Mouse (Mus musculus): ENCODE data around the gene Grtp1. TPM values are rescaled to one million over a fixed set of nuclear protein-coding genes. Genes with fewer than 3 reads are reported as not detected.

The Grtp1 gene
- 1.5 and 1.7 TPM in 2 replicates for polyA plus RNA-seq (2012; rRNA removed)

GRCm38 (mm10) chr8:13200301-13201012 is at the start of gene Grtp1:
Gene Grtp1 (minus strand): TSS chr8:13200620.
- Histone ChIP-seq H3K4me1 (replicated peaks; ENCODE audit: control insufficient read depth, insufficient read depth, low read length) (peaks cover 7% of the 10 kb centered on the region), H3K27ac (ENCODE audit: control insufficient read depth, insufficient read depth, low read length) (no peak within 1 kb of the TSS), H3K4me3 (ENCODE audit: control insufficient read depth, insufficient read depth, low read length) (peak within 1 kb of the TSS; percentile 57), H3K36me3 (ENCODE audit: control insufficient read depth, insufficient read depth, low read length) (no peaks in the 10 kb centered on the region), H3K27me3 (ENCODE audit: control insufficient read depth, insufficient read depth, low read length) (peaks cover 6% of the 10 kb centered on the region; the same call in 1 of the 2 replicates)
- no peak for TF ChIP-seq CTCF (IDR thresholded peaks at IDR 0.05; ENCODE audit: borderline replicate concordance, control insufficient read depth, extremely low read depth, insufficient read depth, low read length, poor library complexity)
- TF ChIP-seq POLR2A (IDR thresholded peaks at IDR 0.05; ENCODE audit: control insufficient read depth, extremely low read depth, insufficient read depth, low read length, poor library complexity) = no peak
- 2% methylated on average over 54 of the region's 58 CpGs for WGBS
- peak; percentile 32 for DNase-seq

GRCm38 (mm10) chr8:13244343-13244880 is 44.0 kb upstream of the Grtp1 start:
- H3K36me3 ChIP-seq (ENCODE audit: control insufficient read depth, insufficient read depth, low read length) = no peaks in the 10 kb centered on the region
- no peak for TF ChIP-seq POLR2A (IDR thresholded peaks at IDR 0.05; ENCODE audit: control insufficient read depth, extremely low read depth, insufficient read depth, low read length, poor library complexity)
- TF ChIP-seq CTCF (IDR thresholded peaks at IDR 0.05; ENCODE audit: borderline replicate concordance, control insufficient read depth, extremely low read depth, insufficient read depth, low read length, poor library complexity) = no peak
- no peaks in the 10 kb centered on the region for H3K27me3 ChIP-seq (ENCODE audit: control insufficient read depth, insufficient read depth, low read length)
- H3K4me1 ChIP-seq (replicated peaks; ENCODE audit: control insufficient read depth, insufficient read depth, low read length) = peaks cover 3% of the 10 kb centered on the region; the same call in 1 of the 2 replicates
- WGBS = 93% methylated on average over 11 of the region's 11 CpGs
- H3K27ac ChIP-seq (ENCODE audit: control insufficient read depth, insufficient read depth, low read length) = no peak overlapping the region
- H3K4me3 ChIP-seq (ENCODE audit: control insufficient read depth, insufficient read depth, low read length) = no peak overlapping the region
- DNase-seq = no peak

GRCm38 (mm10) chr8:13242985-13243870 is 42.8 kb upstream of the Grtp1 start:
- H3K36me3 ChIP-seq (ENCODE audit: control insufficient read depth, insufficient read depth, low read length) = no peaks in the 10 kb centered on the region
- H3K4me1 ChIP-seq (replicated peaks; ENCODE audit: control insufficient read depth, insufficient read depth, low read length) = peaks cover 3% of the 10 kb centered on the region; the same call in 1 of the 2 replicates
- no peak overlapping the region for H3K4me3 ChIP-seq (ENCODE audit: control insufficient read depth, insufficient read depth, low read length)
- TF ChIP-seq POLR2A (IDR thresholded peaks at IDR 0.05; ENCODE audit: control insufficient read depth, extremely low read depth, insufficient read depth, low read length, poor library complexity) = no peak
- TF ChIP-seq CTCF (IDR thresholded peaks at IDR 0.05; ENCODE audit: borderline replicate concordance, control insufficient read depth, extremely low read depth, insufficient read depth, low read length, poor library complexity) = no peak
- H3K27me3 ChIP-seq (ENCODE audit: control insufficient read depth, insufficient read depth, low read length) = no peaks in the 10 kb centered on the region
- WGBS = 94% methylated on average over 10 of the region's 10 CpGs
- no peak for DNase-seq
- no peak overlapping the region for H3K27ac ChIP-seq (ENCODE audit: control insufficient read depth, insufficient read depth, low read length)

DNA sequence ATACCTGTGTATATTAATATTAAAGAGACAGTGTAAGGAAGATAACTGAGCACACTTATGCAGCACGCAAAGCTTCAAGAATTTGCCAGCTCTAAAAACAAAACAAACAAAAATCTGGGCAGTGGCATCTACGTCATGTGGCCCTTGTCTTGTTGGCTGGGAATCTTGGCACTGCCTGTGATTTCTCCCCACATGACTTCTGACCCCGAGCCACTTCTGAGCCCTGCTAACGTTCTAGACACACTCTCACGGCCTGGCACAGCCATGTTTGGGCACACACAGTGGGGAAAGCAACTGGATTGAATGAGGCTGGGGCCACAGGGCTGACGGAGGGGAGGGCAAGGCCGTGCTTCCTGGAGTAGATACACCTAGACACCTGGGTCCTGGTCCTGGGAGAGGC is 40.3 kb upstream of the Grtp1 start:
- Histone ChIP-seq H3K36me3 (ENCODE audit: control insufficient read depth, insufficient read depth, low read length) (no peaks in the 10 kb centered on the region), H3K4me3 (ENCODE audit: control insufficient read depth, insufficient read depth, low read length) (no peak overlapping the region), H3K4me1 (replicated peaks; ENCODE audit: control insufficient read depth, insufficient read depth, low read length) (peaks cover 3% of the 10 kb centered on the region; the same call in 1 of the 2 replicates), H3K27ac (ENCODE audit: control insufficient read depth, insufficient read depth, low read length) (no peak overlapping the region), H3K27me3 (ENCODE audit: control insufficient read depth, insufficient read depth, low read length) (no peaks in the 10 kb centered on the region)
- no peak for DNase-seq
- WGBS = 82% methylated on average over 7 of the region's 7 CpGs
- TF ChIP-seq POLR2A (IDR thresholded peaks at IDR 0.05; ENCODE audit: control insufficient read depth, extremely low read depth, insufficient read depth, low read length, poor library complexity) (no peak), CTCF (IDR thresholded peaks at IDR 0.05; ENCODE audit: borderline replicate concordance, control insufficient read depth, extremely low read depth, insufficient read depth, low read length, poor library complexity) (no peak)

- Histone ChIP-seq H3K27ac (ENCODE audit: control insufficient read depth, insufficient read depth, low read length) (no peak overlapping the region), H3K4me3 (ENCODE audit: control insufficient read depth, insufficient read depth, low read length) (no peak overlapping the region), H3K36me3 (ENCODE audit: control insufficient read depth, insufficient read depth, low read length) (no peaks in the 10 kb centered on the region), H3K4me1 (replicated peaks; ENCODE audit: control insufficient read depth, insufficient read depth, low read length) (peaks cover 3% of the 10 kb centered on the region; the same call in 1 of the 2 replicates), H3K27me3 (ENCODE audit: control insufficient read depth, insufficient read depth, low read length) (no peaks in the 10 kb centered on the region)
- 11% methylated on average over 9 of the region's 9 CpGs for WGBS
- TF ChIP-seq POLR2A (IDR thresholded peaks at IDR 0.05; ENCODE audit: control insufficient read depth, extremely low read depth, insufficient read depth, low read length, poor library complexity) (no peak), CTCF (IDR thresholded peaks at IDR 0.05; ENCODE audit: borderline replicate concordance, control insufficient read depth, extremely low read depth, insufficient read depth, low read length, poor library complexity) (no peak)
- no peak for DNase-seq
Measured at GRCm38 (mm10) chr8:13240055-13240454, 39.6 kb upstream of the Grtp1 start.

- H3K4me3 ChIP-seq (ENCODE audit: control insufficient read depth, insufficient read depth, low read length) = no peak overlapping the region
- no peak overlapping the region for H3K27ac ChIP-seq (ENCODE audit: control insufficient read depth, insufficient read depth, low read length)
- no peak for TF ChIP-seq POLR2A (IDR thresholded peaks at IDR 0.05; ENCODE audit: control insufficient read depth, extremely low read depth, insufficient read depth, low read length, poor library complexity)
- no peak for TF ChIP-seq CTCF (IDR thresholded peaks at IDR 0.05; ENCODE audit: borderline replicate concordance, control insufficient read depth, extremely low read depth, insufficient read depth, low read length, poor library complexity)
- no peaks in the 10 kb centered on the region for H3K36me3 ChIP-seq (ENCODE audit: control insufficient read depth, insufficient read depth, low read length)
- peaks cover under 1% of the 10 kb centered on the region; the same call in 1 of the 2 replicates for H3K4me1 ChIP-seq (replicated peaks; ENCODE audit: control insufficient read depth, insufficient read depth, low read length)
- no peak for DNase-seq
- no peaks in the 10 kb centered on the region for H3K27me3 ChIP-seq (ENCODE audit: control insufficient read depth, insufficient read depth, low read length)
- 91% methylated on average over 13 of the region's 13 CpGs for WGBS
Measured at GRCm38 (mm10) chr8:13234803-13235202, 34.4 kb upstream of the Grtp1 start.
